Mouse (Mus musculus): ENCODE measurements at regions not wholly inside any gene's neighbourhood (a gene's known extent, or its start where the extent isn't known, plus 50 kb on each side); places are given as distances from the start of the nearest gene placed in this dataset.

GRCm38 (mm10) chr6:147686927-147687326 is 211.3 kb downstream of the Ccdc91 start:
- WGBS, result 72% methylated on average over 6 of the region's 6 CpGs
- ATAC-seq (replicated peaks; ENCODE audit: extremely low read depth, insufficient read depth, low FRiP score), result no peak
- no peak overlapping the region for H3K9ac ChIP-seq (ENCODE audit: low read length)

GRCm38 (mm10) chr6:147698255-147698654 is 222.6 kb downstream of the Ccdc91 start:
- Histone ChIP-seq H3K9me3 (replicated peaks; ENCODE audit: control insufficient read depth, low read length) (no peaks in the 10 kb centered on the region), H3K36me3 (ENCODE audit: control insufficient read depth, insufficient read depth) (no peaks in the 10 kb centered on the region), H3K4me1 (ENCODE audit: control insufficient read depth, insufficient read depth, low read length) (no peaks in the 10 kb centered on the region), H3K27ac (ENCODE audit: low read length) (no peak overlapping the region), H3K9ac (ENCODE audit: low read length) (no peak overlapping the region), H3K4me3 (ENCODE audit: low read length) (no peak overlapping the region), H3K27me3 (ENCODE audit: control insufficient read depth, insufficient read depth, low read length) (no peaks in the 10 kb centered on the region), H3K4me2 (ENCODE audit: low read depth, low read length) (no peak overlapping the region)
- WGBS, result 82% methylated on average over 1 of the region's 1 CpGs
- ATAC-seq (replicated peaks; ENCODE audit: extremely low read depth, insufficient read depth, low FRiP score), result no peak

More at GRCm38 (mm10) chr6:147686927-147687326, 211.3 kb downstream of the Ccdc91 start:
- H3K36me3 ChIP-seq (ENCODE audit: control insufficient read depth, insufficient read depth), result no peaks in the 10 kb centered on the region
- H3K4me3 ChIP-seq (ENCODE audit: low read length), result no peak overlapping the region
- no peak overlapping the region for H3K4me2 ChIP-seq (ENCODE audit: low read depth, low read length)
- H3K9me3 ChIP-seq (replicated peaks; ENCODE audit: control insufficient read depth, low read length), result no peaks in the 10 kb centered on the region
- H3K27ac ChIP-seq (ENCODE audit: low read length), result no peak overlapping the region
- H3K4me1 ChIP-seq (ENCODE audit: control insufficient read depth, insufficient read depth, low read length), result no peaks in the 10 kb centered on the region
- H3K27me3 ChIP-seq (ENCODE audit: control insufficient read depth, insufficient read depth, low read length), result no peaks in the 10 kb centered on the region

DNA sequence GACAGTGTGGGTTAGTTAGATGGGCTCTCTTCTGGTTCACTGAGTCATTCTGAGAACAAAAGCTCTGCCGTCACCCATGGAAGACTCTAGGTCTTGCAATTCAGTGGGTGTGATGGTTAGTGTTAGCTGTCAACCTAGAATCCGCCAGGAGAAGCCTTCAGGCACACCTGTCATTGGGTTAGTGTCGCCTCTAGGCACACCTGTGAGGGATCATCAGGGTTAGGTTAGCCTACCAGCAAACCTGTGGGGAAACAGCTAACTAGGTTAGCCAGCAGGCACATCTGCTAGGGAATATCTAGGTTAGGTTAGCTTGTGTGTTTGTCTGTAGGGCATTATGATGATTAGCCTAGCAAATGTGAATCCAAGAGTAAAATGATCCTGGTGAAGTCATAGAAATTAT is 223.8 kb downstream of the Ccdc91 start:
- 77% methylated on average over 3 of the region's 3 CpGs for WGBS
- no peak overlapping the region for H3K4me3 ChIP-seq (ENCODE audit: low read length)
- no peak overlapping the region for H3K27ac ChIP-seq (ENCODE audit: low read length)
- no peak overlapping the region for H3K4me2 ChIP-seq (ENCODE audit: low read depth, low read length)
- no peaks in the 10 kb centered on the region for H3K4me1 ChIP-seq (ENCODE audit: control insufficient read depth, insufficient read depth, low read length)
- no peaks in the 10 kb centered on the region for H3K36me3 ChIP-seq (ENCODE audit: control insufficient read depth, insufficient read depth)
- H3K27me3 ChIP-seq (ENCODE audit: control insufficient read depth, insufficient read depth, low read length), result no peaks in the 10 kb centered on the region
- H3K9ac ChIP-seq (ENCODE audit: low read length), result no peak overlapping the region
- no peak for ATAC-seq (replicated peaks; ENCODE audit: extremely low read depth, insufficient read depth, low FRiP score)
- H3K9me3 ChIP-seq (replicated peaks; ENCODE audit: control insufficient read depth, low read length), result no peaks in the 10 kb centered on the region

- no peak for ATAC-seq (replicated peaks; ENCODE audit: extremely low read depth, insufficient read depth, low FRiP score)
- WGBS, result 75% methylated on average over 2 of the region's 2 CpGs
- Histone ChIP-seq H3K9me3 (replicated peaks; ENCODE audit: control insufficient read depth, low read length) (no peaks in the 10 kb centered on the region), H3K36me3 (ENCODE audit: control insufficient read depth, insufficient read depth) (no peaks in the 10 kb centered on the region), H3K9ac (ENCODE audit: low read length) (no peak overlapping the region), H3K27me3 (ENCODE audit: control insufficient read depth, insufficient read depth, low read length) (no peaks in the 10 kb centered on the region; the same call in 1 of the 2 replicates), H3K4me2 (ENCODE audit: low read depth, low read length) (no peak overlapping the region), H3K4me1 (ENCODE audit: control insufficient read depth, insufficient read depth, low read length) (no peaks in the 10 kb centered on the region), H3K27ac (ENCODE audit: low read length) (no peak overlapping the region), H3K4me3 (ENCODE audit: low read length) (no peak overlapping the region)
Observed at GRCm38 (mm10) chr6:147700629-147701028, 225.0 kb downstream of the Ccdc91 start.

DNA sequence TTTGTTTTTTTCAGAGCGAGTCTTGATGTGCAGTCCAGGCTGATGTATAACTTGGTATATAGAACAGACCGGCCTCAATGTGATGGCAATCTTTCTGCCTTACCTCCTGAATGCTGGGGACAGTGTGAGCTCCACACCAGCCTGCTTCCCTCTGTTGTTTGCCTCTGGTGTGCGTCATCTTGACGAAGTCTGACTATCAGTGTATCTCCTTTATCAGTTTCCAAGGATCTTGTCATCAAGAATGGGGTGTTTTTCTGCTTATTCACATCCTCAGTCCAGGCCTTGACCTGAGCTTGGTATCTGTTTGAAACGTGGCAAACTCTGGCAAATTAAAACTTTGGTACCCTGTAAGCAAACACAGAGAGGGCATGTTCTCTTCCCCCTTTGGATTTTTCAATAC is 226.3 kb downstream of the Ccdc91 start:
- no peaks in the 10 kb centered on the region for H3K36me3 ChIP-seq (ENCODE audit: control insufficient read depth, insufficient read depth)
- WGBS, result 55% methylated on average over 5 of the region's 5 CpGs
- no peak overlapping the region for H3K4me3 ChIP-seq (ENCODE audit: low read length)
- no peak for ATAC-seq (replicated peaks; ENCODE audit: extremely low read depth, insufficient read depth, low FRiP score)
- no peaks in the 10 kb centered on the region for H3K9me3 ChIP-seq (replicated peaks; ENCODE audit: control insufficient read depth, low read length)
- no peak overlapping the region for H3K27ac ChIP-seq (ENCODE audit: low read length)
- no peaks in the 10 kb centered on the region for H3K4me1 ChIP-seq (ENCODE audit: control insufficient read depth, insufficient read depth, low read length)
- H3K9ac ChIP-seq (ENCODE audit: low read length), result no peak overlapping the region
- H3K27me3 ChIP-seq (ENCODE audit: control insufficient read depth, insufficient read depth, low read length), result no peaks in the 10 kb centered on the region; the same call in 1 of the 2 replicates
- no peak overlapping the region for H3K4me2 ChIP-seq (ENCODE audit: low read depth, low read length)

GRCm38 (mm10) chr6:147704297-147704696 is 228.7 kb downstream of the Ccdc91 start:
- Histone ChIP-seq H3K4me2 (ENCODE audit: low read depth, low read length) (no peak overlapping the region), H3K36me3 (ENCODE audit: control insufficient read depth, insufficient read depth) (no peaks in the 10 kb centered on the region), H3K4me1 (ENCODE audit: control insufficient read depth, insufficient read depth, low read length) (no peaks in the 10 kb centered on the region), H3K9ac (ENCODE audit: low read length) (no peak overlapping the region), H3K9me3 (replicated peaks; ENCODE audit: control insufficient read depth, low read length) (no peaks in the 10 kb centered on the region), H3K27ac (ENCODE audit: low read length) (no peak overlapping the region), H3K27me3 (ENCODE audit: control insufficient read depth, insufficient read depth, low read length) (no peaks in the 10 kb centered on the region; the same call in 1 of the 2 replicates), H3K4me3 (ENCODE audit: low read length) (no peak overlapping the region)
- WGBS, result 84% methylated on average over 5 of the region's 5 CpGs
- no peak for ATAC-seq (replicated peaks; ENCODE audit: extremely low read depth, insufficient read depth, low FRiP score)

DNA sequence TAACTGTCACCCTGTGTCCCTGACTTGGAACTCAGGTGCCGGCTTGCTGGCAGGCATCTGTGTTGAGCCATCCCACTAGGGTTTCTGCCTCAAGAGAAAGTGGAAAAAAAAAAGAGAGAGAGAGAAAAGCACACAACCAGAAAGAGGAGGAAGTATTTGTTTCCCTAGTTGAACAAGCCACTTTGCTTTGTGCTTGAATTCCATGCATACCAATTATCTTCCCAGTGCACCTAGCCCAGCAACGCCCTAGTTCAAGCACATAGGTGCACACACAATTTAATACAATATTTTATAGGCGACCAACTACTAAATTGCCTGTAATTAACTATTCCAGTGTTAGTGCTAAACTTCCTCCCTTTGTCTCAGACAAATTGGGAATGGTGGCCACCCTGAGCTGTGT is 230.3 kb downstream of the Ccdc91 start:
- 64% methylated on average over 3 of the region's 3 CpGs for WGBS
- Histone ChIP-seq H3K27ac (ENCODE audit: low read length) (no peak overlapping the region), H3K9me3 (replicated peaks; ENCODE audit: control insufficient read depth, low read length) (no peaks in the 10 kb centered on the region), H3K9ac (ENCODE audit: low read length) (no peak overlapping the region), H3K4me3 (ENCODE audit: low read length) (no peak overlapping the region), H3K4me2 (ENCODE audit: low read depth, low read length) (no peak overlapping the region), H3K36me3 (ENCODE audit: control insufficient read depth, insufficient read depth) (no peaks in the 10 kb centered on the region), H3K4me1 (ENCODE audit: control insufficient read depth, insufficient read depth, low read length) (no peaks in the 10 kb centered on the region), H3K27me3 (ENCODE audit: control insufficient read depth, insufficient read depth, low read length) (no peaks in the 10 kb centered on the region; the same call in 1 of the 2 replicates)
- ATAC-seq (replicated peaks; ENCODE audit: extremely low read depth, insufficient read depth, low FRiP score), result no peak

DNA sequence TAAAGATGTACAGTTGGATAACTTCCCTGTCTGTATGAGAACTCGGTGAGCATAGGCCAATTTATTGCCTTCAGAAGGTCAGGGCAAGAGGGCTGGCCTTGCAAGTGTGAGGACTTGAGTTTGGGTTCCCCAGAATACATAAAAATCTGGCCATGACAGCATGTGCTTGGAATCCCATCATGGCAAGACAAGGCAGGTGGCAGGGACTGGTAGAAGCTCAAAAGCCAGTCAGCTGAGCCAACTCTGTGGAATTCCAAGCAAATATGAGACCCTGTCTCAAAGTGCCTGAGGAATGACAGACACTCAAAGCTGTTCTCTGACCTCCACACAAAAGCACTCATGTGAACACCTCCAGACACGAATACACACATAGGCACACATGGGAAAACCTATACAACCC is 231.1 kb downstream of the Ccdc91 start:
- H3K9me3 ChIP-seq (replicated peaks; ENCODE audit: control insufficient read depth, low read length), result no peaks in the 10 kb centered on the region
- WGBS, result 65% methylated on average over 2 of the region's 2 CpGs
- H3K4me3 ChIP-seq (ENCODE audit: low read length), result no peak overlapping the region
- H3K27ac ChIP-seq (ENCODE audit: low read length), result no peak overlapping the region
- no peak for ATAC-seq (replicated peaks; ENCODE audit: extremely low read depth, insufficient read depth, low FRiP score)
- H3K9ac ChIP-seq (ENCODE audit: low read length), result no peak overlapping the region
- H3K27me3 ChIP-seq (ENCODE audit: control insufficient read depth, insufficient read depth, low read length), result no peaks in the 10 kb centered on the region; the same call in 1 of the 2 replicates
- no peaks in the 10 kb centered on the region for H3K36me3 ChIP-seq (ENCODE audit: control insufficient read depth, insufficient read depth)
- no peak overlapping the region for H3K4me2 ChIP-seq (ENCODE audit: low read depth, low read length)
- no peaks in the 10 kb centered on the region for H3K4me1 ChIP-seq (ENCODE audit: control insufficient read depth, insufficient read depth, low read length)

DNA sequence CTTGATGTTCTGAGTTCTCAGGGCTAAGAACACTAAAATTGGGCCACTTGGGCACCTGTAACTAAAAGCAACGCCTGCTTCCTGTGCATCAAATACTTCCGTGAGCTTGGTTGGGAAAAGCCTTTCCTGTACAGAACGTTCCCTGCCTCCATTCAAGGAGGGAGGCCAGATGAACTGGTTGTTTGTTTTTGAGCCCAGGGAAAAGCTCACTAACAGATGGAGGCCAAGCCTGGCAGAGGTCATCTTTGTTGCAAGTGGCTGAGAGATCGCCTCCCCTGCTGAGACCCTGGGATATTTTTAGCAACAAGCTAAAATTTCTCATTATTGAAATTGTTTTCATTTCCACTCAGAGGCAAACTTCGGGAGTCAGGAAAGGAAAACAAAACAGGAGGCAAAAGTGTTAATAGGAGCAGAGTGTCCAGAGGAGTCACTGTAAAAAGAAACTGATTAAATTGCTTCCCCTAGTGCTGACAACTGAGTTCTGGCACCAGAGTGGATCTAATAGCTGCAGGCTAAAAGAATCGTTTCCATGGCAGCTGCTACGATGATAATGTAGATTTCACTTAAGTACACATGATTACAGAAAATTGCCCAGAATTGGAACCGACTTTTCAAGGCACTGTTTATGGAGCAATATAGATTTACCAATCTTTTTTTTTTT is 242.6 kb downstream of the Ccdc91 start:
- H3K9me3 ChIP-seq (replicated peaks; ENCODE audit: control insufficient read depth, low read length), result no peaks in the 10 kb centered on the region
- no peaks in the 10 kb centered on the region for H3K27me3 ChIP-seq (ENCODE audit: control insufficient read depth, insufficient read depth, low read length)
- no peak overlapping the region for H3K4me3 ChIP-seq (ENCODE audit: low read length)
- no peak overlapping the region for H3K4me2 ChIP-seq (ENCODE audit: low read depth, low read length)
- no peaks in the 10 kb centered on the region for H3K36me3 ChIP-seq (ENCODE audit: control insufficient read depth, insufficient read depth)
- no peak overlapping the region for H3K27ac ChIP-seq (ENCODE audit: low read length)
- 19% methylated on average over 8 of the region's 8 CpGs for WGBS
- no peak for ATAC-seq (replicated peaks; ENCODE audit: extremely low read depth, insufficient read depth, low FRiP score)
- H3K4me1 ChIP-seq (ENCODE audit: control insufficient read depth, insufficient read depth, low read length), result peaks cover 9% of the 10 kb centered on the region
- H3K9ac ChIP-seq (ENCODE audit: low read length), result no peak overlapping the region

Data from heart, embryonic 16.5 days (tissue).